Mouse (Mus musculus) spleen, adult 18-20 months (tissue): ENCODE results near the gene Wfdc17.
A peak's percentile ranks its signal among the peaks of the same experiment; 100 is the strongest.

Source experiments
- DNase-seq, 2 experiments: peaks; one replicate each; pipeline ENCODE4 v3.0.0; 2022; ENCODE audit warnings: mixed read lengths in 2 of 2

The Wfdc17 gene

GRCm38 (mm10) chr11:83741841-83742240 is 38.0 kb downstream of the Wfdc17 start:
- DNase-seq: no peak

DNA sequence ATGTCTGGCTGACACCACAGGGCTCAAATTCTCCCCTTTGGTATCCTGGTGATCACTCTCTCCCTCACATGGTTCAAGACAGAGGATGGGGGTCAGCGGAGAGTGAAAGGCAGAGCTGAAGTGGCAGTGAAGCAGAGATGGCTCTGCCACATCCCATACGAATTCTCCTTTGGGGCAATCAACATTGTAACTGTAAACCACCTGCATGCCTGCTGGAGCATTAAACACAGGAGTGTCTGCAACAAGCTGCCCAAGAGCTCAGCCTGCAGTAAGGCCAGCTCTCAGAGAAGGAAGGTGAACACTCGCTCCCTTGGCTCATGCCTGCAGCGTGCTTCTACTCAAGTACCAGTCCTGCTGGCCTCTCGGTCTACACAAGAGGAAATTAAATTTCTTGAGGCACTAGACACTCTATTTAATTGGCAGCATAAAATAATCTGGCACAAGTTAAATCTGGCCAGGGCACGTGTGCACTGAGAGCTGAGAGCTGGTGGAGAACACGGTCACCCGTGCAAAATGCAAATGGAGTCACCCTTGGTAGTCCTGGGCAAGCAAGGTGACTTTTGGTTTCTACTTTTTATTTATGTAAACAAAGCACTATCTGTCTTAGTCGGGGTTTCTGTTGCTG is 39.1 kb downstream of the Wfdc17 start:
- DNase-seq: peak in 1 of 2 experiments; percentile 26

DNA sequence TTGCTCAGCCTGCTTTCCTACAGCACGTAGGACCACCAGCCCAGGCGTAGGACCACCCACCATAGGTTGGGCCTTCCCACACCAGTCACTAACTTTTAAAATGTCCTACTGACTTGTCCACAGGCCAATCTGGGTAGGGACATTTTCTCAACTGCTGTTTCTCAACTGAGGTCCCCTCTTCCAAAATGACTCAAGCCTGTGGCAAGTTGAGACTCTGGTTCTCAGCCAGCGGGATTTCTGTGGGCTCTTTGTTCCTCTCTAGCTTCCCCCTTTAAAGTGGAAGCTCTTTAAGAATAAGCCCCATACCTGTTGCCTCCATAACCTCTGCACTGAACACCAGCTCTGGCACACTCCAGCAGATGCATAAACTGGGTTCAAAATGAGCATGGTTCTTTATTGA is 39.7 kb downstream of the Wfdc17 start:
- no peak for DNase-seq

DNA sequence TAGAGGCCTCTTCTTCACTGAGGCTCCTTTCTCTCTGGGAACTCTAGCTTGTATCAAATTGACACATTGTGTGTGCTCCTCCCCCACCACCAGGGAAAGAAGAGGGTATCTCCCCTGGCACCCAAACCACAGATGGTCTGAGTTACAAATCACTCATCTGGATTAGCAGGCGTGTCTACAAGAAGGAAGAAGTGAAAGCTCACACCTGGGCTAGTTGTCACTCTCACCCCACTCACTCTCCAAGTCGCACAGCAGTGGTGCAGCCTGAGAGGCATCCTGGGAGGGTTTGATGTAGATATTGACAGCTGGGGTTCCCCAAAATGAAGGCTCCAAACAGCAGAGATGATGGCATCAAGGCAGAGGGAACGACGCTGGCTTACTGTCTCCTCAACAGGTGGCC is 42.4 kb downstream of the Wfdc17 start:
- peak; percentile 39 to 60 for DNase-seq

DNA sequence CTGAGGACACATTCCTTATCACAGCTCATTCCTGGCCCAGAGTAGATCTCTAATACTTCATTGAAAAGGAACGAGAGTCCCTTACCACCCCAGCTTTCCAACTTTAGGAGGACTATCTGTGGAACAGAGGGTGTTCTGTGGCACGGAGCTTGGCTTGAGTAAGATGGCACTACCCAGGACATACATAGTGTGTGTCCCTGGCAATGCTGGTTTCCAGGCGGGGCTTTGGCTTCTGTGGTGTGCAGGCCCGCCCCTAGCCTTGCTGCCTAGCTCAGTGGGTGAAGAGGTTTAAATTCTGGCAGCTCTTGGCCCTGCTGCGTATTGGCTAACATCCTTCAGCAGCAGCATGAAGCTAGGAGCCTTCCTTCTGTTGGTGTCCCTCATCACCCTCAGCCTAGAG is 42.9 kb downstream of the Wfdc17 start, which contains the start of gene Wfdc21:
Gene Wfdc21, plus strand, starts transcription at position 260 of the 400 bp plus-strand sequence.
- DNase-seq: no peak

- no peak for DNase-seq
These were observed 43.8 kb downstream of the Wfdc17 start for GRCm38 (mm10) chr11:83747376-83748265.

- DNase-seq: peak; percentile 72 to 82
These were observed 49.9 kb downstream of the Wfdc17 start, which contains the start of gene Heatr6 for GRCm38 (mm10) chr11:83753581-83754181. Gene Heatr6, plus strand, starts transcription at chr11:83753696.

GRCm38 (mm10) chr11:83754227-83754626 is 50.4 kb downstream of the Wfdc17 start:
- DNase-seq: no peak
